Mouse (Mus musculus): ENCODE data around the gene Drd5. TPM values are rescaled to one million over a fixed set of nuclear protein-coding genes. Genes with fewer than 3 reads are reported as not detected.

The Drd5 gene
- polyA plus RNA-seq, 1 experiment from 2014 or later: not detected

GRCm38 (mm10) chr5:38333381-38333780 lies 14.2 kb downstream of the Drd5 start:
- no peaks in the 10 kb centered on the region for H3K9me3 ChIP-seq (ENCODE audit: control insufficient read depth, low read depth, low read length)
- H3K27ac ChIP-seq (ENCODE audit: low read length): no peak overlapping the region
- WGBS: 72% methylated on average over 4 of the region's 4 CpGs
- H3K4me3 ChIP-seq (ENCODE audit: low read depth, low read length): no peak overlapping the region
- H3K4me2 ChIP-seq (replicated peaks; ENCODE audit: low read depth, low read length): no peak overlapping the region
- no peak overlapping the region for H3K9ac ChIP-seq (replicated peaks; ENCODE audit: low read depth, low read length)
- no peaks in the 10 kb centered on the region for H3K36me3 ChIP-seq (ENCODE audit: control insufficient read depth, insufficient read depth, low read length)
- no peak for ATAC-seq (ENCODE audit: insufficient number of reproducible peaks, insufficient read depth, low FRiP score, low read depth)
- H3K4me1 ChIP-seq (ENCODE audit: control insufficient read depth, insufficient read depth, low read length): no peaks in the 10 kb centered on the region
- H3K27me3 ChIP-seq (ENCODE audit: control insufficient read depth, insufficient read depth, low read length): no peaks in the 10 kb centered on the region

DNA sequence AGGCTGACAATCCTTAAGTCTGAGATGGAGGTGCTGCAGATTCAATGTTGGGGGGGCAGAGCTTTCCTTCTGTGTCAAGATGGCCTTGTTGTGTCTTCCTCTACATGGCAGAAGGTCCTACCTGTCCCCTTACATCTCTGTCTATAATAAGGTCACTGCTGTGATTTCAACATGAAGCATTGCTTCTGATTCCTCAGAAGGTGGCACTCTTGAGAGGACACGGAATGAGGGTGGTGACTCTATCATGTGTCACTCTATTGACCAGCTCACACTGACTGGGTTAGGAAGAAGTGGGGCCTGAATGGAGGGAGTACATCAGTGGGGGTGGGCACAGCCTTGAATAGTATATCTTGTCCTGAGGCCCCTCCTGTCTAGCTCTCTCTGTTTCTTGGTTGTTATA lies 15.4 kb downstream of the Drd5 start:
- Histone ChIP-seq H3K9ac (replicated peaks; ENCODE audit: low read depth, low read length) (no peak overlapping the region), H3K36me3 (ENCODE audit: control insufficient read depth, insufficient read depth, low read length) (no peaks in the 10 kb centered on the region), H3K27ac (ENCODE audit: low read length) (no peak overlapping the region), H3K4me3 (ENCODE audit: low read depth, low read length) (no peak overlapping the region), H3K9me3 (ENCODE audit: control insufficient read depth, low read depth, low read length) (no peaks in the 10 kb centered on the region), H3K4me2 (replicated peaks; ENCODE audit: low read depth, low read length) (no peak overlapping the region), H3K4me1 (ENCODE audit: control insufficient read depth, insufficient read depth, low read length) (no peaks in the 10 kb centered on the region), H3K27me3 (ENCODE audit: control insufficient read depth, insufficient read depth, low read length) (no peaks in the 10 kb centered on the region)
- WGBS: 26% methylated on average over 1 of the region's 1 CpGs
- ATAC-seq (ENCODE audit: insufficient number of reproducible peaks, insufficient read depth, low FRiP score, low read depth): no peak

- Histone ChIP-seq H3K27me3 (ENCODE audit: control insufficient read depth, insufficient read depth, low read length) (no peaks in the 10 kb centered on the region), H3K27ac (ENCODE audit: low read length) (no peak overlapping the region), H3K4me1 (ENCODE audit: control insufficient read depth, insufficient read depth, low read length) (no peaks in the 10 kb centered on the region), H3K9me3 (ENCODE audit: control insufficient read depth, low read depth, low read length) (no peaks in the 10 kb centered on the region), H3K4me2 (replicated peaks; ENCODE audit: low read depth, low read length) (no peak overlapping the region), H3K4me3 (ENCODE audit: low read depth, low read length) (no peak overlapping the region), H3K9ac (replicated peaks; ENCODE audit: low read depth, low read length) (no peak overlapping the region), H3K36me3 (ENCODE audit: control insufficient read depth, insufficient read depth, low read length) (no peaks in the 10 kb centered on the region)
- no peak for ATAC-seq (ENCODE audit: insufficient number of reproducible peaks, insufficient read depth, low FRiP score, low read depth)
- WGBS: 78% methylated on average over 3 of the region's 3 CpGs
Measured at GRCm38 (mm10) chr5:38343101-38343500, 23.9 kb downstream of the Drd5 start.

- H3K4me3 ChIP-seq (ENCODE audit: low read depth, low read length): no peak overlapping the region
- H3K9ac ChIP-seq (replicated peaks; ENCODE audit: low read depth, low read length): no peak overlapping the region
- 33% methylated on average over 10 of the region's 10 CpGs for WGBS
- no peaks in the 10 kb centered on the region for H3K27me3 ChIP-seq (ENCODE audit: control insufficient read depth, insufficient read depth, low read length)
- no peak overlapping the region for H3K4me2 ChIP-seq (replicated peaks; ENCODE audit: low read depth, low read length)
- no peaks in the 10 kb centered on the region for H3K9me3 ChIP-seq (ENCODE audit: control insufficient read depth, low read depth, low read length)
- no peaks in the 10 kb centered on the region for H3K36me3 ChIP-seq (ENCODE audit: control insufficient read depth, insufficient read depth, low read length)
- no peaks in the 10 kb centered on the region for H3K4me1 ChIP-seq (ENCODE audit: control insufficient read depth, insufficient read depth, low read length)
- ATAC-seq (ENCODE audit: insufficient number of reproducible peaks, insufficient read depth, low FRiP score, low read depth): no peak
- H3K27ac ChIP-seq (ENCODE audit: low read length): no peak overlapping the region
Measured at GRCm38 (mm10) chr5:38346646-38347432, 27.7 kb downstream of the Drd5 start.

GRCm38 (mm10) chr5:38350351-38350929 lies 31.3 kb downstream of the Drd5 start:
- WGBS: 51% methylated on average over 5 of the region's 5 CpGs
- no peak overlapping the region for H3K4me3 ChIP-seq (ENCODE audit: low read depth, low read length)
- H3K9me3 ChIP-seq (ENCODE audit: control insufficient read depth, low read depth, low read length): no peaks in the 10 kb centered on the region
- H3K27me3 ChIP-seq (ENCODE audit: control insufficient read depth, insufficient read depth, low read length): no peaks in the 10 kb centered on the region
- no peak overlapping the region for H3K9ac ChIP-seq (replicated peaks; ENCODE audit: low read depth, low read length)
- no peak overlapping the region for H3K27ac ChIP-seq (ENCODE audit: low read length)
- H3K4me2 ChIP-seq (replicated peaks; ENCODE audit: low read depth, low read length): no peak overlapping the region
- no peaks in the 10 kb centered on the region for H3K4me1 ChIP-seq (ENCODE audit: control insufficient read depth, insufficient read depth, low read length)
- no peaks in the 10 kb centered on the region for H3K36me3 ChIP-seq (ENCODE audit: control insufficient read depth, insufficient read depth, low read length)
- ATAC-seq (ENCODE audit: insufficient number of reproducible peaks, insufficient read depth, low FRiP score, low read depth): no peak

GRCm38 (mm10) chr5:38356927-38357326 lies 37.8 kb downstream of the Drd5 start:
- no peak for ATAC-seq (ENCODE audit: insufficient number of reproducible peaks, insufficient read depth, low FRiP score, low read depth)
- H3K4me2 ChIP-seq (replicated peaks; ENCODE audit: low read depth, low read length): no peak overlapping the region
- H3K27ac ChIP-seq (ENCODE audit: low read length): no peak overlapping the region
- no peaks in the 10 kb centered on the region for H3K27me3 ChIP-seq (ENCODE audit: control insufficient read depth, insufficient read depth, low read length)
- no peaks in the 10 kb centered on the region for H3K36me3 ChIP-seq (ENCODE audit: control insufficient read depth, insufficient read depth, low read length)
- H3K4me1 ChIP-seq (ENCODE audit: control insufficient read depth, insufficient read depth, low read length): no peaks in the 10 kb centered on the region
- H3K9me3 ChIP-seq (ENCODE audit: control insufficient read depth, low read depth, low read length): no peaks in the 10 kb centered on the region
- H3K4me3 ChIP-seq (ENCODE audit: low read depth, low read length): no peak overlapping the region
- no peak overlapping the region for H3K9ac ChIP-seq (replicated peaks; ENCODE audit: low read depth, low read length)
- 74% methylated on average over 3 of the region's 3 CpGs for WGBS

GRCm38 (mm10) chr5:38359716-38360115 lies 40.5 kb downstream of the Drd5 start:
- Histone ChIP-seq H3K27me3 (ENCODE audit: control insufficient read depth, insufficient read depth, low read length) (no peaks in the 10 kb centered on the region), H3K9ac (replicated peaks; ENCODE audit: low read depth, low read length) (no peak overlapping the region)
- 84% methylated on average over 2 of the region's 2 CpGs for WGBS

DNA sequence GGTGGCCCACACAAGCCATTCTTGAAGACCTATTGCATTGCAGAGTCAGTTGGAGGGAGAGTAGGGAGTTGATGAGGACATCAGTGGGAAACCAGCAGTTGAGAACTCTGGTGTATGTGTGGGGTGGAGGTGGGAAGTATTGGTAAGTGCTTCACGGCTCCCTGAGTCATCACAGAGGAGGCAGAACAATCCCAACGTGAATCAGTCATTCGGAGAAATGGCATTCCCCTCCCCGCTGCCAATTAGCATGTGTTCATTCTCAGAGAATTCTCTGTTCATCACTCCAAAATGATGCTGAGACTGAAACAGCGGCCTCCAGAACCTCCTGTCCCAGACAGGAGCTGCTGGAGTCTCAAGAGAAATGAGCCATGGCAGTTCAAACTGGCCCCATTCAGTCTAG lies 45.2 kb downstream of the Drd5 start:
- WGBS: 83% methylated on average over 5 of the region's 5 CpGs
- Histone ChIP-seq H3K4me3 (ENCODE audit: low read depth, low read length) (no peak overlapping the region), H3K27ac (ENCODE audit: low read length) (no peak overlapping the region)

More at GRCm38 (mm10) chr5:38359716-38360115, 40.5 kb downstream of the Drd5 start:
- Histone ChIP-seq H3K4me1 (ENCODE audit: control insufficient read depth, insufficient read depth, low read length) (no peaks in the 10 kb centered on the region), H3K27ac (ENCODE audit: low read length) (no peak overlapping the region), H3K36me3 (ENCODE audit: control insufficient read depth, insufficient read depth, low read length) (no peaks in the 10 kb centered on the region), H3K4me3 (ENCODE audit: low read depth, low read length) (no peak overlapping the region), H3K4me2 (replicated peaks; ENCODE audit: low read depth, low read length) (no peak overlapping the region), H3K9me3 (ENCODE audit: control insufficient read depth, low read depth, low read length) (no peaks in the 10 kb centered on the region)
- no peak for ATAC-seq (ENCODE audit: insufficient number of reproducible peaks, insufficient read depth, low FRiP score, low read depth)

More for the DNA sequence above, 45.2 kb downstream of the Drd5 start:
- H3K27me3 ChIP-seq (ENCODE audit: control insufficient read depth, insufficient read depth, low read length): no peaks in the 10 kb centered on the region
- peaks cover 9% of the 10 kb centered on the region for H3K4me1 ChIP-seq (ENCODE audit: control insufficient read depth, insufficient read depth, low read length)
- no peak overlapping the region for H3K9ac ChIP-seq (replicated peaks; ENCODE audit: low read depth, low read length)
- no peaks in the 10 kb centered on the region for H3K9me3 ChIP-seq (ENCODE audit: control insufficient read depth, low read depth, low read length)
- no peak overlapping the region for H3K4me2 ChIP-seq (replicated peaks; ENCODE audit: low read depth, low read length)
- no peaks in the 10 kb centered on the region for H3K36me3 ChIP-seq (ENCODE audit: control insufficient read depth, insufficient read depth, low read length)
- no peak for ATAC-seq (ENCODE audit: insufficient number of reproducible peaks, insufficient read depth, low FRiP score, low read depth)
